In genomic region chr2:119803618-119804274, GRCm38 (mm10) we compare ENCODE assay signal across 9 mouse cellular contexts. TPM values are rescaled to one million over a fixed set of nuclear protein-coding genes. Genes with fewer than 3 reads are reported as not detected.
DNase-seq lines count a peak whose midpoint lies in the region.
"Had no signal": no experiment of that assay in that cellular context is flagged by ENCODE, and none has a peak within 500 bp of the region (broad histone marks: within the 10 kb centered on the region; RNA-seq: fewer than 3 reads in every experiment).

No protein-coding gene starts in this region.

- no peak overlapping the region for H3K4me3 ChIP-seq in heart, embryonic 10.5 days

- 42% methylated on average over 6 of the region's 6 CpGs for WGBS in heart, embryonic 10.5 days

- H3K36me3 ChIP-seq in heart, embryonic 10.5 days, result peaks cover 17% of the 10 kb centered on the region; the same call in 1 of the 2 replicates

- H3K27ac ChIP-seq in heart, embryonic 10.5 days, result peak overlapping the region; percentile 65; the same call in 1 of the 2 replicates

- peaks cover 45% of the 10 kb centered on the region for H3K27me3 ChIP-seq in heart, embryonic 10.5 days (ENCODE audit: insufficient read depth, poor library complexity, severe bottlenecking)

- intact Hi-C loops in left cerebral cortex, postnatal 36 days (cut with DNase I), result no loop called here

- peaks cover 73% of the 10 kb centered on the region for H3K4me1 ChIP-seq in heart, embryonic 10.5 days

- no peaks in the 10 kb centered on the region for H3K9me3 ChIP-seq in heart, embryonic 10.5 days

- no peak for DNase-seq in heart, embryonic 10.5 days (ENCODE audit: low spot score)
- DNase-seq in heart, adult 8-10 months (ENCODE audit: low spot score), result no peak
- peak; percentile 56 for DNase-seq in ovary, adult 18-20 months (ENCODE audit: low spot score)
- no peak for DNase-seq in ovary, postnatal 10 days (ENCODE audit: low spot score)
- peak; percentile 72 to 74 for DNase-seq in left cerebral cortex, postnatal 36 days (ENCODE audit: low spot score in 2 of 2)
- DNase-seq in testis, postnatal 10 days (ENCODE audit: low spot score), result peak; percentile 68
- no peak for DNase-seq in spleen, postnatal 4 days (ENCODE audit: low spot score in 2 of 2)
- no peak for DNase-seq in embryo, embryonic 10.5 days (ENCODE audit: low spot score)
- DNase-seq: gastrocnemius, postnatal 36 days had no signal

RNA-seq across cellular contexts. Expression of gene Tyro3, which starts 6.2 kb away (rescaled TPM):
- 8.9 and 11.6 TPM in 2 replicates for polyA plus RNA-seq in heart, embryonic 10.5 days (2016; fragmentation: Nextera tagmentation; extraction: Ambion mirVana)
- total RNA-seq in heart, adult 8-10 months (2022), result 1 to 10 TPM; 1.7 to 3.3 (median 2.2) TPM
- total RNA-seq in left cerebral cortex, postnatal 36 days (2021), result 100 to 1,000 TPM; 191 to 198 TPM

RNA-seq across cellular contexts. Expression of gene Rpap1, which starts 16.4 kb away (rescaled TPM):
- polyA plus RNA-seq in heart, embryonic 10.5 days (2016; fragmentation: Nextera tagmentation; extraction: Ambion mirVana), result 31.4 and 32.0 TPM in 2 replicates
- total RNA-seq in heart, adult 8-10 months (2022), result 10 to 100 TPM; 11.9 to 13.7 (median 13.4) TPM
- total RNA-seq in left cerebral cortex, postnatal 36 days (2021), result 10 to 100 TPM; 19.4 to 20.6 TPM

RNA-seq across cellular contexts. Expression of gene Ltk, which starts 43.5 kb away (rescaled TPM):
- polyA plus RNA-seq in heart, embryonic 10.5 days (2016; fragmentation: Nextera tagmentation; extraction: Ambion mirVana), result 0.10 and 0.13 TPM in 2 replicates
- total RNA-seq in heart, adult 8-10 months (2022), result not detected
- total RNA-seq in left cerebral cortex, postnatal 36 days (2021), result 10 to 100 TPM; 18.8 to 23.4 TPM
- total RNA-seq: gastrocnemius, postnatal 36 days had no signal

Comparison
In these comparisons a context has a peak if more than half of its experiments do, and no peak if none do; other contexts are left out.
1. DNase-seq: peak in ovary, adult 18-20 months (single experiment), left cerebral cortex, postnatal 36 days (2 of 2) and testis, postnatal 10 days (single experiment); none in heart, embryonic 10.5 days (single experiment), heart, adult 8-10 months (single experiment), ovary, postnatal 10 days (single experiment), spleen, postnatal 4 days (0 of 2) and embryo, embryonic 10.5 days (single experiment).
2. RNA of gene Tyro3, which starts 6.2 kb away (total RNA-seq): 191 to 198 TPM in left cerebral cortex, postnatal 36 days; 1.7 to 3.3 TPM in heart, adult 8-10 months; every median in the first group is over 10 times any median in the second.
3. RNA of gene Ltk, which starts 43.5 kb away (total RNA-seq): 18.8 to 23.4 TPM in left cerebral cortex, postnatal 36 days; not detected in heart, adult 8-10 months; every median in the first group is over 10 times any median in the second.